18 mouse cellular contexts compared by ENCODE assay signal in genomic region chr4:140946580-140947205, GRCm38 (mm10). TPM values are rescaled to one million over a fixed set of nuclear protein-coding genes. Genes with fewer than 3 reads are reported as not detected.
DNase-seq lines count a peak whose midpoint lies in the region; TF ChIP-seq lines count a peak whose summit lies in the region.
"Had no signal": no experiment of that assay in that cellular context is flagged by ENCODE, and none has a peak within 500 bp of the region (broad histone marks: within the 10 kb centered on the region; RNA-seq: fewer than 3 reads in every experiment).

No protein-coding gene starts in this region.

- peaks cover 52% of the 10 kb centered on the region; the same call in 1 of the 2 replicates for H3K4me1 ChIP-seq in spleen, adult 2 months (ENCODE audit: control insufficient read depth, insufficient read depth, insufficient read length)
- peaks cover 3% of the 10 kb centered on the region for H3K4me1 ChIP-seq in small intestine, adult 2 months (ENCODE audit: control insufficient read depth, insufficient read depth, insufficient read length, low read length)
- H3K4me1 ChIP-seq: embryonic facial prominence, embryonic 12.5 days; forebrain, embryonic 13.5 days; midbrain, embryonic 12.5 days had no signal

- H3K27ac ChIP-seq in gastrocnemius, adult 2 months = no peak overlapping the region
- H3K27ac ChIP-seq in spleen, adult 2 months (ENCODE audit: insufficient read depth, low read length) = peak overlapping the region; percentile 75
- H3K27ac ChIP-seq in small intestine, adult 2 months (ENCODE audit: insufficient read depth, low read depth, low read length) = peak overlapping the region; percentile 37; the same call in 1 of the 2 replicates
- H3K27ac ChIP-seq: embryonic facial prominence, embryonic 12.5 days; forebrain, embryonic 13.5 days; limb, embryonic 12.5 days; liver, embryonic 12.5 days; midbrain, embryonic 12.5 days had no signal

- TF ChIP-seq POLR2A in spleen, adult 2 months (IDR thresholded peaks at IDR 0.05; ENCODE audit: low read depth, low read length) = no peak
- TF ChIP-seq POLR2A in small intestine, adult 2 months (IDR thresholded peaks at IDR 0.05; ENCODE audit: low read depth, low read length) = no peak

- H3K36me3 ChIP-seq in spleen, adult 2 months (ENCODE audit: control insufficient read depth, insufficient read depth, low read length) = no peaks in the 10 kb centered on the region
- H3K36me3 ChIP-seq in small intestine, adult 2 months (ENCODE audit: control insufficient read depth, insufficient read depth, low read length) = no peaks in the 10 kb centered on the region
- H3K36me3 ChIP-seq: embryonic facial prominence, embryonic 12.5 days; limb, embryonic 12.5 days; liver, embryonic 12.5 days; midbrain, embryonic 12.5 days had no signal

- H3K4me3 ChIP-seq in gastrocnemius, adult 2 months = no peak overlapping the region
- H3K4me3 ChIP-seq in spleen, adult 2 months (ENCODE audit: extremely low read depth, insufficient read depth, insufficient read length) = no peak overlapping the region
- H3K4me3 ChIP-seq in small intestine, adult 2 months (ENCODE audit: low read depth, low read length) = no peak overlapping the region
- H3K4me3 ChIP-seq: embryonic facial prominence, embryonic 12.5 days; erythroblast, embryonic 14.5 days; forebrain, embryonic 13.5 days; limb, embryonic 12.5 days; liver, embryonic 12.5 days; midbrain, embryonic 12.5 days had no signal

- no peaks in the 10 kb centered on the region for H3K27me3 ChIP-seq in spleen, adult 2 months (ENCODE audit: control insufficient read depth, insufficient read depth, low read length)
- H3K27me3 ChIP-seq in small intestine, adult 2 months (ENCODE audit: control insufficient read depth, insufficient read depth, low read length) = no peaks in the 10 kb centered on the region
- H3K27me3 ChIP-seq: embryonic facial prominence, embryonic 12.5 days; forebrain, embryonic 13.5 days; limb, embryonic 12.5 days; liver, embryonic 12.5 days; midbrain, embryonic 12.5 days had no signal

- peak; percentile 15 for DNase-seq in gastrocnemius, adult 2 months
- DNase-seq in gastrocnemius, postnatal 36 days = no peak
- DNase-seq in spleen, adult 2 months (ENCODE audit: low read depth in 1 of 2, low spot score in 2 of 2) = no peak
- no peak for DNase-seq in spleen, postnatal 36 days (ENCODE audit: low spot score in 2 of 2)
- peak; percentile 80 for DNase-seq in R1 (ENCODE audit: low read depth, low spot score)
- DNase-seq in spleen, postnatal 4 days (ENCODE audit: low spot score in 2 of 2) = no peak
- no peak for DNase-seq in testis, postnatal 10 days (ENCODE audit: low spot score)
- DNase-seq: cerebellum, adult 2 months; gastrocnemius, postnatal 14 days; kidney, adult 2 months; lung, adult 2 months had no signal

- WGBS in spleen, adult 2 months = 76% methylated on average over 14 of the region's 14 CpGs
- WGBS in small intestine, adult 2 months = 75% methylated on average over 14 of the region's 14 CpGs

- intact Hi-C loops in gastrocnemius, adult 2 months (cut with DNase I) = no loop called here
- intact Hi-C loops in gastrocnemius, postnatal 36 days (cut with DNase I) = no loop called here

- TF ChIP-seq CTCF in gastrocnemius, adult 2 months (IDR thresholded peaks at IDR 0.05) = no peak
- no peak for TF ChIP-seq CTCF in spleen, adult 2 months (IDR thresholded peaks at IDR 0.05; ENCODE audit: extremely low read depth, insufficient read depth, insufficient read length, insufficient replicate concordance)
- no peak for TF ChIP-seq CTCF in small intestine, adult 2 months (IDR thresholded peaks at IDR 0.05; ENCODE audit: extremely low read depth, insufficient read length, insufficient replicate concordance, low read depth, low read length)

RNA-seq across cellular contexts. Expression of gene Sdhb, which starts 14.3 kb away (rescaled TPM):
- total RNA-seq in gastrocnemius, adult 2 months (2021) = 100 to 1,000 TPM; 483 to 898 TPM
- total RNA-seq in gastrocnemius, postnatal 36 days (2021) = 100 to 1,000 TPM; 568 to 650 TPM
- 66.0 and 79.2 TPM in 2 replicates for polyA plus RNA-seq in spleen, adult 2 months (2012; rRNA removed)
- polyA plus RNA-seq in small intestine, adult 2 months (2012; rRNA removed) = 304 and 515 TPM in 2 replicates

RNA-seq across cellular contexts. Expression of gene Atp13a2, which starts 40.0 kb away (rescaled TPM):
- total RNA-seq in gastrocnemius, adult 2 months (2021) = 10 to 100 TPM; 20.0 to 23.7 TPM
- total RNA-seq in gastrocnemius, postnatal 36 days (2021) = 10 to 100 TPM; 16.6 to 17.5 TPM
- polyA plus RNA-seq in spleen, adult 2 months (2012; rRNA removed) = 275 and 360 TPM in 2 replicates
- polyA plus RNA-seq in small intestine, adult 2 months (2012; rRNA removed) = 63.0 and 76.6 TPM in 2 replicates

RNA-seq across cellular contexts. Expression of gene Padi2, which starts 40.5 kb away (rescaled TPM):
- 100 to 1,000 TPM in 1 of 2 experiments, 10 to 100 TPM in 1; 77.0 to 273 TPM for total RNA-seq in gastrocnemius, adult 2 months (2021)
- total RNA-seq in gastrocnemius, postnatal 36 days (2021) = 100 to 1,000 TPM; 105 to 170 TPM
- 10.7 and 12.0 TPM in 2 replicates for polyA plus RNA-seq in spleen, adult 2 months (2012; rRNA removed)
- polyA plus RNA-seq in small intestine, adult 2 months (2012; rRNA removed) = 2.3 and 5.3 TPM in 2 replicates

Comparison
In these comparisons a context has a peak if more than half of its experiments do, and no peak if none do; other contexts are left out.
1. DNase-seq: peak in gastrocnemius, adult 2 months (single experiment) and R1 (single experiment); none in gastrocnemius, postnatal 36 days (0 of 2), spleen, adult 2 months (0 of 2), spleen, postnatal 36 days (0 of 2), spleen, postnatal 4 days (0 of 2) and testis, postnatal 10 days (single experiment).